8 mouse cellular contexts compared by ENCODE assay signal in the genomic region with DNA sequence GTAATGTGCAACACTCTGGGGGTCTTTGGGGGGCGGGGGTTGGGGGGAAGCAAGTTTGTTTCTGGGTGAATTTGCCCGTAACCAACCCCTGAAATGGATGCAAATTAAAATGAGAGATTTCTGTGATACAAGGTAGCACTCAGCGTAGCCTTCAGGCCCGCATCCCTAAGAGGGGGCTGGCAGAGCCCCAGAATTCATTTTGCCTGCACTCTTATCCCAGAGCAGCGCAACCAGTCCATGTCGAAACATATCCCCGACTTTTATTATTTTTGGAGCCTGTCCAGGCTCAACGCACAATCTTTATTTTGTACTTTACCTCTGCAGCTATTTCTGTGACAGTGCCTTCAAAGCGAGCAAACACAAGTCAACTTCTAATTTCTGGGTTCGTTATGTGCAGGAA.
A peak's percentile ranks its signal among the peaks of the same experiment; 100 is the strongest.
DNase-seq lines count a peak whose midpoint lies in the region; ATAC-seq and TF ChIP-seq lines count a peak whose summit lies in the region.

No protein-coding gene starts in this region.

- no peak overlapping the region for H3K9ac ChIP-seq in limb, embryonic 12.5 days (replicated peaks)

- ATAC-seq in limb, embryonic 12.5 days (ENCODE audit: insufficient number of reproducible peaks, insufficient read depth, low FRiP score, low TSS enrichment, low read depth): no peak

- DNase-seq in heart, adult 11 months: peak; percentile 57
- DNase-seq in heart, postnatal 36 days: no peak
- DNase-seq in urinary bladder, postnatal 14 days (ENCODE audit: low spot score): peak; percentile 30
- DNase-seq in urinary bladder, adult 18-20 months (ENCODE audit: low spot score in 2 of 2): no peak
- no peak for DNase-seq in gastrocnemius, adult 2 months
- DNase-seq in urinary bladder, postnatal 10 days (ENCODE audit: low spot score): no peak
- no peak for DNase-seq in frontal cortex, adult 2 months (ENCODE audit: extremely low spot score in 1 of 2, low spot score in 1 of 2)

- H3K36me3 ChIP-seq in limb, embryonic 12.5 days: no peaks in the 10 kb centered on the region

- no peak overlapping the region for H3K27ac ChIP-seq in limb, embryonic 12.5 days
- H3K27ac ChIP-seq in gastrocnemius, adult 2 months: no peak overlapping the region

- no peaks in the 10 kb centered on the region for H3K9me3 ChIP-seq in limb, embryonic 12.5 days

- H3K4me3 ChIP-seq in limb, embryonic 12.5 days (replicated peaks): peak overlapping the region; percentile 30
- no peak overlapping the region for H3K4me3 ChIP-seq in gastrocnemius, adult 2 months

- H3K4me1 ChIP-seq in limb, embryonic 12.5 days (replicated peaks): peaks cover 12% of the 10 kb centered on the region

- 40% methylated on average over 10 of the region's 10 CpGs for WGBS in limb, embryonic 12.5 days

- no peaks in the 10 kb centered on the region for H3K27me3 ChIP-seq in limb, embryonic 12.5 days

- intact Hi-C loops in heart, postnatal 36 days (cut with DNase I): no loop called here
- intact Hi-C loops in gastrocnemius, adult 2 months (cut with DNase I): no loop called here

- peak overlapping the region; percentile 56 for H3K4me2 ChIP-seq in limb, embryonic 12.5 days

- TF ChIP-seq CTCF in gastrocnemius, adult 2 months (IDR thresholded peaks at IDR 0.05): no peak

Comparison
In these comparisons a context has a peak if more than half of its experiments do, and no peak if none do; other contexts are left out.
1. DNase-seq: peak in heart, adult 11 months (single experiment) and urinary bladder, postnatal 14 days (single experiment); none in heart, postnatal 36 days (0 of 2), urinary bladder, adult 18-20 months (0 of 2), gastrocnemius, adult 2 months (single experiment), urinary bladder, postnatal 10 days (single experiment) and frontal cortex, adult 2 months (0 of 2).